Mouse (Mus musculus): ENCODE measurements around the gene Cenpl.

Gene Cenpl

DNA sequence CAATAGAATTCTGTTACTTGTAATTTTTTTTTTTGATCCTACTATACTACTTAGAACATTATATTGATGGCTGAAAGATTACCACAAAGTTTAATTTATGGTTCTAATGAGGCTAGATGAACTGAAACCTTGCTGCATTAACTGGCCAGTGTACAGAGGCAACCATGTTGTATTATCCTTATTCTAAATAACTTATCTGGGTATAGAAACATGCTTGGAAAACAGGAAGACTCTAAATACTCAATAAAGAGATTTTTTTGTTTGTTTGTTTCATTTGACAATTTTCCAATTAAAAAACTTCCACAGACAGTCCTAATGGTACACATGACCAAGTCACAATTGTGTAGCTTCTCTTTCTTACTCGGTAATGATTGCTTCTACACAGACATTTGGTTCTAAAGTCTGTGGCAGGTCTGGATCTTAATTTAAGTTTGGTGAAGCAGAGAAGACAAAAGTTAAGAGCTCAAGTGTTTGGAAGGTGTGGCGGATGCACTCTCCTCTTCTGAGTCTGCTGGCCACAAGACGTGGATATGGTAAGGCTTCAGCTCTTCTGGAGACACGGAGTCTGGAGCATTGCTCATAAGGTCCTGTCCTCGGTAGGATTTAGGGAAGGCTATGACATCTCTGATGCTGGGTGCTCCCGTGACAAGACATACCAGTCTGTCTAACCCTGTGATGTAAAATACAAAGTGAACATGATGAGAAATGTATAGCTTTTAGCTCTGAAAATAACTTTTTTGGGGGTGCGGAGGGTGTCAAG lies 29.1 kb upstream of the Cenpl start:
- no peak for DNase-seq (ENCODE audit: low read depth, low spot score)

GRCm38 (mm10) chr1:161046972-161047371 lies 23.5 kb upstream of the Cenpl start:
- no peak for DNase-seq (ENCODE audit: low read depth, low spot score)

GRCm38 (mm10) chr1:161057164-161057563 lies 13.3 kb upstream of the Cenpl start:
- DNase-seq (ENCODE audit: low read depth, low spot score), result no peak

DNA sequence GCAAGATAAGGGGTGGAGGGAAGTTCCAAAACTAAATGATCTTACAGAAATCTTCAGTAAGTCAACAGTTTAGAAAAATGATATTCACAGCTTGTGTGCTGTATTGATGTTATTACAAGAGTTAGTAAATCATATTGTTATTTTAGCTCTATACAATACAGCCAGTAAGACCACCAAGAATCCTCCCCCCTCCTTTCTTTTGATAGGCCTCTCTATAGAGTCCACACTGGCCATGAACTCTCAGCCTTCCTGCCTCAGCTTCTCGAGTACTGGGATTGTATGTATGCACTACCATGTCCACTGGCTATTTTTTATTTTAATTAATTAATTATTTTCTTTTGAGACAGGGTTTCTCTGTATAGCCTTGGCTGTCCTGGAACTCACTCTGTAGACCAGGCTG lies 7.2 kb upstream of the Cenpl start:
- DNase-seq (ENCODE audit: low read depth, low spot score), result no peak

- no peak for DNase-seq (ENCODE audit: low read depth, low spot score)
These were observed 733 bp downstream of the Cenpl start for GRCm38 (mm10) chr1:161071272-161071620.

DNA sequence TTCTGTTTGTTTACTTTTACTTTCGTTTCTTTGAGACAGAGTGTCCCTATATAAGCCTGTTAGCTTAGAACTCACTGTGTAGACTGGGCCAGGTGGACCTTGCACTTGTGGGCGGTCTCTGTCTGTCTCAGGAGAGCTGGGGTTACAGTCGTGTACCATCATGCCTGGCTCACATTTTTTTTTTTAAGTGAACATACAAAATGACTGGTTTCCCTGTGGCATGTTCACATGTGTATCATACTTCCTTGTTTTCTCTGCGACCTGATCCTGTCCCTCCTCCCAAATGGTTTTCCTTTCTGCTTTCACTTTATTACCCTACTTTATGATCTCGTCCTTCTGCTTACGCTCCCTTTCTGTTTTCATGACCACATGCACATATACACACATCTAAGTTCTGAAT lies 5.7 kb downstream of the Cenpl start:
- DNase-seq (ENCODE audit: low read depth, low spot score), result no peak

DNA sequence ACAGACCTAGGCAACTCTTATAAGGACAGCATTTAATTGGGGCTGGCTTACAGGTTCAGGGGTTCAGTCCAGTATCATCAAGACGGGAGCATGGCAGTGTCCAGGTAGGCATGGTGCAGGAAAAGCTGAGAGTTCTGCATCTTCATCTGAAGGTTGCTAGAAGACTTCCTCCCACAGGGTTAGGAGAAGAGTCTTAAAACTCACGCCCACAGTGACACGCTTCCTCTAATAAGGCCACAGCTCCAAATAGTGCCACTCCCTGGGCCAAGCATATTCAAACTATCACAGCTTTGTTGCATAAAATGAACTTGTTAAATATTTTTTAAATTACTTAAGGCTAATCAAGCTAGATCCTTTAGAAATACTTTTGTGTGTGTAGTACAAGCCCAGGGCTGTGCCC lies 6.7 kb downstream of the Cenpl start:
- DNase-seq (ENCODE audit: low read depth, low spot score), result no peak

DNA sequence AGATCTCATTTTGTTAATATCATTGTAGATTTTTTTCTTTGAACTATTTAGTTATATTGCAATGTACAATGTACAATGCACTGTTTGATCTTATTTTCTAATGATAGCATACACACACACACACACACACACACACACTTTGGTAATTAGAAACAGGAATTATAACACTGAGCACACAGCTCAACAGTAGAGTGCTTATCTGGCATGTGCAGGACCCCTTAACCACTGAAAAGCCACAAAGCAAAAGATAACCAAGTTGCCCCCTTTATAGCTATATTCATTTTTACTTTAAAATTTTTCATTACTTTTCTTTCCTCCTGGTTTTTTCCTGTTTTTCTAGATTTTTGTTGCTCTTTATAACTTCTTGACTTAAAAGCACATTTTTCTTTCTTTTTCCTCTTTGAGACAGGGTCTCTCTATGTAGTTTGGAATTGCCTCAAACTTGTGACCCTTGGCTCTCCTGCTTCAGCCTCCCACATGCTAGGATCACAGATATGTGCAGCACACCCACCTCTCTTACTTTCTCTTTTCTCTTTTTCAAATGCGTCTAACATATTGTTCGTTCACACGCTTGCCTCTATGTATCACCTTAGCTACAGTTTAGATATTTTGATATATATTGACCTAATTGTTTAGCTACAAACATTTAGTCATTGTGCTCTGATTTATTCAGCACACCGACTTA lies 29.4 kb downstream of the Cenpl start:
- no peak for DNase-seq (ENCODE audit: low read depth, low spot score)

GRCm38 (mm10) chr1:161103842-161104241 lies 33.3 kb downstream of the Cenpl start:
- no peak for DNase-seq (ENCODE audit: low read depth, low spot score)

GRCm38 (mm10) chr1:161109216-161109615 lies 38.7 kb downstream of the Cenpl start:
- no peak for DNase-seq (ENCODE audit: low read depth, low spot score)

- DNase-seq (ENCODE audit: low read depth, low spot score), result no peak
These were observed 44.1 kb downstream of the Cenpl start for GRCm38 (mm10) chr1:161114591-161114990.

GRCm38 (mm10) chr1:161122661-161123418 lies 52.3 kb downstream of the Cenpl start:
- DNase-seq (ENCODE audit: low read depth, low spot score), result no peak

DNA sequence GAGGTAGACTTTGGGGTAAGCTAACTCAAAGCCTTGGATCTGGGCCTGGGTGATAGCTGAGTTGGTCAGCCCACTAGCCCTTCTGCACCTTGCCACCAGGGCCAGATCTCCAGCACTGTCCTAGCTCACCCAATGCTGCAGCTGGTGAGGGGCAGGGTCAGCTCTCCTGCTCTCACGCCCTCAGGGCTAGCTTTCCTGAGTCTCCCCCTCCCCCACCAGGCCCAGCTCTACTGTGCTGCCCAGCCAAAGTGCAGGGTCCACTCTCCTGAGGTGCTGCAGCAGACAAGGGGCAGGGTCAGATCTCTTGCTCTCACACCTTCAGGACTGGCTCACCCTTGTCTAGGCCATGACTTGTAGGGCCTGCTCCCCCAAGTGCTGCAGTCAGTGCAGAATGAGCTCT lies 55.9 kb downstream of the Cenpl start:
- DNase-seq (ENCODE audit: low read depth, low spot score), result no peak

DNA sequence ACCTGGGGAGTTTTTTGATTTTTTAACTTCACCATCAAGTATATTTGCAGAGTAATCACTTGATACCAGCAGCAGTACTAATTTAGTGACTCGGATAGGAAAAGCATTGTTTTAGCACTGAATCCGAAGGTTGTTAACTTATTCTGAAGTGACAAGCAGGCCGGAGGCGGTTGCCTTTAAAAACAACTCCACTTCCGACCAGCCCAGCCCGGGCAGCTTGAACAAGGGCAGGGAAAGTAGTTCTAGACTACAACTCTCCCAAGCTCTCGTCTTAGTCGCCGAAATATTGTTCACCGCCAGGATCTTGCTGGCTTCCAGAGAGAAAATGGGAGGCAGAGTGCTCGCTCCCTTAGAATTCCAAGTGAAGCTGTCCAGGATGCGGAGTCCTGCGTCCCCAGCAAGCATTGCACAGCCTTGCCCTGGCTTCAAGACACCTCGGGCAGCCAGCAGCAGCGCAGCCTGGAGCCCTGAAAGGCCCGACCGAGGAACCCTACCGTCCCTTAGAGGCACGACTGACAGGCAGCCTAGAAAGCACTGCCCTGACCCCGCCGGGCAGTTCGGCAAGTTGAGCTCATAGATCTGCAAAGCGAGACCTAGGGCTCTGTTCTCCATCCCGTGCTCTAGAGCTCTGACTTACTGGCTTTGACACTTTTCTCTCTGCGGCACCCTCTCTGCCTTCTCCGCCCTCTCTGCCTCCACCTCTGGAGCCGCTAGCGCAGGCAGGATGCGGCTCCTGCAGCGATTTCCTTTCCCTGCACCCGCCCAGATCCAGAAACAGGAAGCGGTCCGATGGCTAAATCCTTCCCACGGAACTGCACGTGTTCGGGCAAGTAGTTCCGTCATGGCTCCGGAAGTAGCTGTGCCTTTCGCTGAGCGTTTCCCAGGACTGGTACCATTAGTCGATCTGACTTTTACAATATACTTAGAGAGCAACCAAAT lies 60.5 kb downstream of the Cenpl start, which contains the start of gene Klhl20:
Gene Klhl20 (minus strand): TSS at position 786 of the 939 bp plus-strand sequence.
- peak; percentile 96 for DNase-seq (ENCODE audit: low read depth, low spot score)
